Mouse (Mus musculus) brown adipose tissue, adult 24 weeks (tissue): ENCODE data around the gene C1qa. TPM values are rescaled to one million over a fixed set of nuclear protein-coding genes. Genes with fewer than 3 reads are reported as not detected.

ENCODE experiments used
- H3K27ac ChIP-seq: fragments of 200-500 bp; replicated peaks from 2 replicates; pipeline ENCODE4 v1.5.1; 2012; ENCODE audit warnings: low read depth, mild to moderate bottlenecking, low read length
- H3K4me1 ChIP-seq: fragments of 200-500 bp; 2 replicates; pipeline ENCODE4 v1.6.1; 2012; ENCODE audit warnings: low read length, mixed read lengths; ENCODE audit not compliant: control insufficient read depth, insufficient read depth, insufficient read length
- H3K4me3 ChIP-seq: fragments of 200-500 bp; 2 replicates; pipeline ENCODE4 v1.5.1; 2012; ENCODE audit warnings: low read depth, mild to moderate bottlenecking, low read length, moderate library complexity; ENCODE audit not compliant: insufficient read depth
- polyA plus RNA-seq: library from polyadenylated mRNA; stranded (reverse); fragments of >200 nt; gene quantifications from 2 replicates; pipeline ENCODE4 v1.2.4, GENCODE M21; 2012; ENCODE audit not compliant: missing spikeins, insufficient read depth, insufficient read length

The C1qa gene
- polyA plus RNA-seq, 1 experiment, result 75.2 TPM

DNA sequence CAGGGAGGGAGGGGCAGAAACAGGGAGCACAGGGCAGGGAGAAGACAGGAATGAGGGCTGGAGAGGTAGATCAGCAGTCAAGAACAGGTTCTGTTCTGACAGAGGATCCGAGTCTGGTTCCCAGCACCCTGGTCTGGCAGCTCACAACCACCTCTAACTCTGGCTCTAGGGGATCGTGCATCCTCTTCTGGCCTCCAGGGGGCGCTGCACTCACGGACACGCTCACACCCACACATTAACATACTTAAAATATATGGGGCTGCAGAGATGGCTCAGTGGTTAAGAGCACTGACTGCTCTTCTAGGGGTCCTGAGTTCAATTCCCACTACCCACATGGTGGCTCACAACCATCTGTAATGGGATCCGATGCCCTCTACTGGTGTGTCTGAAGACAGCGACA is 38.6 kb downstream of the C1qa start:
- H3K4me3 ChIP-seq, result no peak overlapping the region
- no peak overlapping the region for H3K27ac ChIP-seq
- H3K4me1 ChIP-seq, result no peaks in the 10 kb centered on the region

DNA sequence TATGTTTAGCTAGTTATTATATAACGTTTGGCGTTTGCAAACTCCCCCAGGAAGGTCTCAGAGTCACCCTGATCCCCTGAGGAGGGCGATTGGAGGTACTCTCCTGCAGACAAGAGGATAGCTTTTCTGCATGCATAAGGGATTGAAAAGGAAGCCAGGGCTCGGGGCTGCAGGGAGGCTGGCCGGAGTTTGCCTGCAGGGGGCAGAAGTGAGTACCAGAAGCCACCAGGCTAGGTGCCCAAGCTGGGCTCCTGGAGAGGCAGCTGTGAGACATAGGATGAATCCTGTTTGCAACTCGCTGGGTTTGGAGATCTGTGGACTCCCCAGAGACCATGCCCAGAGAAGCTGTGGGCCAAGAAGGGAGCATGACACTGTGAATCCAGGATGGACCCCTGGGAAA is 43.5 kb downstream of the C1qa start:
- Histone ChIP-seq H3K27ac (no peak overlapping the region), H3K4me1 (no peaks in the 10 kb centered on the region), H3K4me3 (no peak overlapping the region)

- H3K4me1 ChIP-seq, result no peaks in the 10 kb centered on the region
- H3K27ac ChIP-seq, result no peak overlapping the region
- H3K4me3 ChIP-seq, result no peak overlapping the region
These were observed 45.6 kb downstream of the C1qa start for GRCm38 (mm10) chr4:136852989-136853388.

GRCm38 (mm10) chr4:136852119-136852518 is 46.5 kb downstream of the C1qa start:
- Histone ChIP-seq H3K4me3 (no peak overlapping the region), H3K27ac (no peak overlapping the region), H3K4me1 (no peaks in the 10 kb centered on the region)

- no peak overlapping the region for H3K4me3 ChIP-seq
- H3K27ac ChIP-seq, result no peak overlapping the region
- no peaks in the 10 kb centered on the region for H3K4me1 ChIP-seq
These were observed 50.0 kb downstream of the C1qa start for GRCm38 (mm10) chr4:136848565-136848964.

GRCm38 (mm10) chr4:136847166-136847565 is 51.4 kb downstream of the C1qa start:
- Histone ChIP-seq H3K27ac (no peak overlapping the region), H3K4me3 (no peak overlapping the region), H3K4me1 (no peaks in the 10 kb centered on the region)

Other genes starting within 250 kb of the C1qa start
- 1.4 and 1.5 TPM in 2 replicates for gene Ephb2, start 62.8 kb downstream of the C1qa start, polyA plus RNA-seq
- gene C1qb, start 12.6 kb downstream of the C1qa start, polyA plus RNA-seq, result 61.3 and 65.2 TPM in 2 replicates
- gene C1qc, start 5.7 kb downstream of the C1qa start, polyA plus RNA-seq, result 49.4 and 55.0 TPM in 2 replicates
- gene Epha8, start 58.0 kb upstream of the C1qa start, polyA plus RNA-seq, result not detected in 2 replicates
- gene Zbtb40, start 150.0 kb upstream of the C1qa start, polyA plus RNA-seq, result 0.75 and 1.3 TPM in 2 replicates